Mouse (Mus musculus) E14TG2a.4 (cell line): ENCODE results near the gene Xbp1.
"Not testable (repeated sequence)": the region's sequence is repeated elsewhere in the genome, so short reads cannot be mapped to it uniquely, and the experiment has no call there.

Experiments
- CTCF ChIP-seq: conservative IDR thresholded peaks from 2 replicates; pipeline ENCODE4 v1.5.1; 2014; ENCODE audit warnings: low read length
- POU5F1 ChIP-seq: IDR thresholded peaks from 2 replicates; pipeline ENCODE4 v1.6.1; 2014; ENCODE audit warnings: low read length, borderline replicate concordance

- not testable (repeated sequence) for TF ChIP-seq CTCF, POU5F1
Measured at GRCm38 (mm10) chr11:5489433-5489832, 31.0 kb upstream of the Xbp1 start.
